Mouse (Mus musculus): Measurements from ENCODE around the gene Mrpl58. TPM values are rescaled to one million over a fixed set of nuclear protein-coding genes. Genes with fewer than 3 reads are reported as not detected.

Mrpl58 gene
- polyA plus RNA-seq, 1 experiment = 146 TPM

- Histone ChIP-seq H3K36me3 (ENCODE audit: control insufficient read depth, insufficient read depth, low read length) (0 out of 2 replicates have a peak, but pooled peaks cover 2% of the 10 kb centered on the region), H3K27ac (ENCODE audit: insufficient read depth, low read depth, low read length) (peak overlapping the region; percentile 33; the same call in 1 of the 2 replicates), H3K4me3 (ENCODE audit: insufficient read depth, low read depth, low read length) (peak overlapping the region; percentile 25), H3K4me1 (ENCODE audit: control insufficient read depth, insufficient read depth, low read length) (no peaks in the 10 kb centered on the region; the same call in 1 of the 2 replicates), H3K27me3 (replicated peaks; ENCODE audit: control insufficient read depth, insufficient read depth, low read length) (no peaks in the 10 kb centered on the region)
- 40% methylated on average over 20 of the region's 20 CpGs for WGBS
- peak; percentile 88 for TF ChIP-seq CTCF (conservative IDR thresholded peaks at IDR 0.05; ENCODE audit: insufficient read depth, insufficient read length, low read depth, low read length)
- TF ChIP-seq POLR2A (IDR thresholded peaks at IDR 0.05; ENCODE audit: low read depth, low read length) = no peak
- DNase-seq = peak; percentile 86
These were observed 24.2 kb downstream of the Mrpl58 start for GRCm38 (mm10) chr11:115427482-115428331.

- H3K27me3 ChIP-seq (replicated peaks; ENCODE audit: control insufficient read depth, insufficient read depth, low read length) = no peaks in the 10 kb centered on the region
- H3K4me3 ChIP-seq (ENCODE audit: insufficient read depth, low read depth, low read length) = no peak overlapping the region
- TF ChIP-seq CTCF (conservative IDR thresholded peaks at IDR 0.05; ENCODE audit: insufficient read depth, insufficient read length, low read depth, low read length) = no peak
- no peak for TF ChIP-seq POLR2A (IDR thresholded peaks at IDR 0.05; ENCODE audit: low read depth, low read length)
- H3K27ac ChIP-seq (ENCODE audit: insufficient read depth, low read depth, low read length) = no peak overlapping the region
- H3K36me3 ChIP-seq (ENCODE audit: control insufficient read depth, insufficient read depth, low read length) = 0 out of 2 replicates have a peak, but pooled peaks cover 2% of the 10 kb centered on the region
- WGBS = 76% methylated on average over 7 of the region's 7 CpGs
- H3K4me1 ChIP-seq (ENCODE audit: control insufficient read depth, insufficient read depth, low read length) = no peaks in the 10 kb centered on the region; the same call in 1 of the 2 replicates
- no peak for DNase-seq
These were observed 25.8 kb downstream of the Mrpl58 start for GRCm38 (mm10) chr11:115429307-115429706.

DNA sequence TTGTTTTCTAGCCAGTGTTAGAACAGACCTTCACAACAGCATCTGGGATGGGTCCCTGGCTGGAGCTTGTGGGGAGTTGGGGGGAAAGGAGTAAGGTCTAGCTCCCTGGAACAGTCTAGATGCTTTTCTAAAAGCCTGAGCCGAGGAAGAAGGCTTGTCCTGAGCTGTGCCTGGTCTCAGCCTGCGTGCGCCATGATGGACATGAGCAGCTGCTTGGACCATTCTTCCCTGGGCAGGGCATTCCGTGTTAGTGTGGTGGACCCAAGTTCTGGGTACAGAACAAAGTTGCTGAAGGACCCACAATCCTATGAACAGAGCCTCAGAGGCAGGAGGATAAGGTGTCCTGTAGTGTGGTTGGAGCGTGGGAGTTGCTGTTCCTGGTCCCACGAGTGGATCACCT is 27.0 kb downstream of the Mrpl58 start:
- H3K4me1 ChIP-seq (ENCODE audit: control insufficient read depth, insufficient read depth, low read length) = no peaks in the 10 kb centered on the region; the same call in 1 of the 2 replicates
- no peaks in the 10 kb centered on the region for H3K27me3 ChIP-seq (replicated peaks; ENCODE audit: control insufficient read depth, insufficient read depth, low read length)
- DNase-seq = no peak
- 0 out of 2 replicates have a peak, but pooled peaks cover 2% of the 10 kb centered on the region for H3K36me3 ChIP-seq (ENCODE audit: control insufficient read depth, insufficient read depth, low read length)
- H3K4me3 ChIP-seq (ENCODE audit: insufficient read depth, low read depth, low read length) = no peak overlapping the region
- no peak for TF ChIP-seq POLR2A (IDR thresholded peaks at IDR 0.05; ENCODE audit: low read depth, low read length)
- TF ChIP-seq CTCF (conservative IDR thresholded peaks at IDR 0.05; ENCODE audit: insufficient read depth, insufficient read length, low read depth, low read length) = no peak
- WGBS = 90% methylated on average over 6 of the region's 6 CpGs
- no peak overlapping the region for H3K27ac ChIP-seq (ENCODE audit: insufficient read depth, low read depth, low read length)

GRCm38 (mm10) chr11:115432814-115433213 is 29.3 kb downstream of the Mrpl58 start:
- no peaks in the 10 kb centered on the region for H3K27me3 ChIP-seq (replicated peaks; ENCODE audit: control insufficient read depth, insufficient read depth, low read length)
- H3K27ac ChIP-seq (ENCODE audit: insufficient read depth, low read depth, low read length) = no peak overlapping the region
- H3K36me3 ChIP-seq (ENCODE audit: control insufficient read depth, insufficient read depth, low read length) = 0 out of 2 replicates have a peak, but pooled peaks cover 2% of the 10 kb centered on the region
- WGBS = 43% methylated on average over 4 of the region's 4 CpGs
- DNase-seq = no peak
- no peaks in the 10 kb centered on the region; the same call in 1 of the 2 replicates for H3K4me1 ChIP-seq (ENCODE audit: control insufficient read depth, insufficient read depth, low read length)
- H3K4me3 ChIP-seq (ENCODE audit: insufficient read depth, low read depth, low read length) = no peak overlapping the region
- TF ChIP-seq CTCF (conservative IDR thresholded peaks at IDR 0.05; ENCODE audit: insufficient read depth, insufficient read length, low read depth, low read length) (no peak), POLR2A (IDR thresholded peaks at IDR 0.05; ENCODE audit: low read depth, low read length) (no peak)

DNA sequence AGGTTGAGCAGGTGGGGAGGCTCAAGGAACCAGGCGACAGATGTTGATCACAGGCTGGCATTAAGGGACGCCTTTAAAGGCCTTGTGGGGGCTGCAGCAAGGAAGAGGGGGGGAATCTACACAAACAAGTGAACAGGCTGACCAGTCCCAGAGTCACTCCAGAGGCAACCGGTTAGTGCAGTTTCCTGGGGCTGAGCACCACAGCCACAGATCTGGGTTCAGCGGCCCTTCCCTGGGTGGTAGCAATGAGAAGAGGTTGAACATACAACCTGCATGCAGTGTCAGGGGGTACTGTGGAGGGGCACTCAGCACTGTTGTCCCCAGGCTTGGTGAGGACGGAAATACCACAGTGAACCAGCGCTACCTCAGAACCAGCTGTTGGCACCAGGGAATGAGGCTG is 29.8 kb downstream of the Mrpl58 start:
- DNase-seq = no peak
- Histone ChIP-seq H3K4me1 (ENCODE audit: control insufficient read depth, insufficient read depth, low read length) (no peaks in the 10 kb centered on the region), H3K27ac (ENCODE audit: insufficient read depth, low read depth, low read length) (no peak overlapping the region), H3K36me3 (ENCODE audit: control insufficient read depth, insufficient read depth, low read length) (0 out of 2 replicates have a peak, but pooled peaks cover 2% of the 10 kb centered on the region), H3K27me3 (replicated peaks; ENCODE audit: control insufficient read depth, insufficient read depth, low read length) (no peaks in the 10 kb centered on the region), H3K4me3 (ENCODE audit: insufficient read depth, low read depth, low read length) (no peak overlapping the region)
- no peak for TF ChIP-seq CTCF (conservative IDR thresholded peaks at IDR 0.05; ENCODE audit: insufficient read depth, insufficient read length, low read depth, low read length)
- TF ChIP-seq POLR2A (IDR thresholded peaks at IDR 0.05; ENCODE audit: low read depth, low read length) = no peak
- 73% methylated on average over 6 of the region's 6 CpGs for WGBS

DNA sequence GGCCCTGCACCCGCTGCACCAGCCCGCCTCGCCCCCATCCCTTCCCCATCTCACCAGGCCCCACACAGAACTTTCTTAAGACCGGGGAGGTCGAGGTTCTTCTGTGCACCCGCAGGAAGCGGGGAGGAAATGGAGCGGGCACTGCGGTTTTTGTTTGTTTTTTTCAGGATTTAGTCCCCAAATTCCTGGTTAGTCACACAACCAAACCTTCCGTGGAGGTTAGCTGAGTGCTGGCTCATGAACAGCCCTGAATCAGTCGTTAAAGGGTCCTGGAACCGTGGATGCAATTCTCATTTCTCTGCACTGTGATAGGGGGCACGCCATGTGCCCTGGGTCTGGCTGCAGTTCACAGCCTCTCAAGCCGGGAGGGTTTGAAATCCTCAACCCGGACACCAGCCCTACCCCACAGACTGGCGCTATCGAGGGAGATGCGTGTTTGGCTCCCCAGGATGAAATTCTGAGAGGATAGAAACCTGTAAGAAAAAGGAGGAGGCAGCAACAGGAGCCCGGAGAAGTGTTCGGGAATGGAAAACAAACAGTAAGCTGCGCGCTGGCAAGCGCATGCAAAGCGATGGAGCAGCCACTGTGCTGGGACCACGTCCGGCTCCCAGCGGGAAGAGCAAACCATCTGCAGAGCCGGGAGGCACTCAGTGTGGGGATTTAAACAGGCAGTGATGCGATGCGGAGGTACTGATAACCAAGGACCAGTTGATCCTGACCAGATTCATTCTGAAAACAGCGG is 32.2 kb downstream of the Mrpl58 start:
- no peak overlapping the region for H3K27ac ChIP-seq (ENCODE audit: insufficient read depth, low read depth, low read length)
- H3K4me3 ChIP-seq (ENCODE audit: insufficient read depth, low read depth, low read length) = peak overlapping the region; percentile 18; the same call in 1 of the 2 replicates
- TF ChIP-seq CTCF (conservative IDR thresholded peaks at IDR 0.05; ENCODE audit: insufficient read depth, insufficient read length, low read depth, low read length) = no peak
- H3K27me3 ChIP-seq (replicated peaks; ENCODE audit: control insufficient read depth, insufficient read depth, low read length) = no peaks in the 10 kb centered on the region
- 25% methylated on average over 31 of the region's 31 CpGs for WGBS
- no peak for DNase-seq
- no peaks in the 10 kb centered on the region for H3K4me1 ChIP-seq (ENCODE audit: control insufficient read depth, insufficient read depth, low read length)
- no peaks in the 10 kb centered on the region for H3K36me3 ChIP-seq (ENCODE audit: control insufficient read depth, insufficient read depth, low read length)

Measured in kidney, adult 2 months (tissue).